Comparison of ENCODE assay signal across 16 mouse cellular contexts in the genomic region with DNA sequence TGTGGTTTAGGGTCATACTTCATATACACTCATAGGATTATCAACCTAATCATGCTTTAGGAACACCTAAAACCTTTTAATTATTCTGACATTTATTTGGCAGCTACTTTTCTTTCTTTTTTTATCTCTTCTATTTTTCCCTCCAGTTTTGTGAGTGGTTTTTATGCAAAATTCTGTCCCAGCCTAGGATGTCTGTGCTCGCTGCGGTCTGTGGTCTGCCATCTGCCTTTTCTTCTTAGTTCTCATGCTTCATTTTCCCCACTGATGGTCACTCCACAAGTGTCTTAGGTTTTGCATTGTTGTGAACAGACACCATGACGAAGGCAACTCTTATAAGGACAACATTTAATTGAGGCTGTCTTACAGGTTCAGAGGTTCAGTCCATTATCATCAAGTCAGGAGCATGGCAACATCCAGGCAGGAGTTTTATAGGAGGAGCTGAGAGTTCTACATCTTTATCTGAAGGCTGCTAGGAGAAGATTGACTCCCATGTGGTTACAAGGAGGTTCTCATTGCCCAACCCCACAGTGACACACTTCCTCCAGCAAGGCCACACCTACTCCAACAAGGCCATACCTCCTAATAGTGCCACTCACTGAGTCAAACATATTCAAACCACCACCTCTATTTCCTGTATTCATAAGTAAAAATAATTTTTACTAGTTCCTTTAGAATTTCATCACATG.
"Had no signal": no experiment of that assay in that cellular context is flagged by ENCODE, and none has a peak within 500 bp of the region (broad histone marks: within the 10 kb centered on the region; RNA-seq: fewer than 3 reads in every experiment).

No protein-coding gene starts in this region.

- H3K27me3 ChIP-seq: neural tube, embryonic 13.5 days; neural tube, embryonic 15.5 days; stomach, embryonic 15.5 days had no signal

- DNase-seq: retina, postnatal 1 day; right cerebral cortex, adult 18-20 months; right cerebral cortex, postnatal 14 days; right cerebral cortex, postnatal 25 days; right cerebral cortex, postnatal 4 days; spleen, adult 18-20 months; thymus, adult 18-20 months; thymus, adult 2 months; thymus, postnatal 14 days; thymus, postnatal 25 days; thymus, postnatal 36 days; thymus, postnatal 4 days had no signal

- H3K36me3 ChIP-seq: neural tube, embryonic 13.5 days; neural tube, embryonic 15.5 days; stomach, embryonic 15.5 days had no signal

- H3K4me1 ChIP-seq: neural tube, embryonic 13.5 days; neural tube, embryonic 15.5 days; stomach, embryonic 15.5 days had no signal

- H3K27ac ChIP-seq: neural tube, embryonic 13.5 days; neural tube, embryonic 15.5 days; stomach, embryonic 15.5 days; stomach, postnatal 0 days had no signal

- H3K4me3 ChIP-seq: neural tube, embryonic 13.5 days; neural tube, embryonic 15.5 days; stomach, embryonic 15.5 days had no signal

- H3K4me2 ChIP-seq: neural tube, embryonic 13.5 days; neural tube, embryonic 15.5 days; stomach, embryonic 15.5 days had no signal

- H3K9ac ChIP-seq: neural tube, embryonic 13.5 days; neural tube, embryonic 15.5 days; stomach, embryonic 15.5 days had no signal

- H3K9me3 ChIP-seq: neural tube, embryonic 13.5 days; neural tube, embryonic 15.5 days; stomach, embryonic 15.5 days had no signal
